Mouse (Mus musculus) CH12.LX (cell line): ENCODE results near the gene Dedd. TPM values are rescaled to one million over a fixed set of nuclear protein-coding genes. Genes with fewer than 3 reads are reported as not detected.

Experiments used
- DNase-seq: peaks from one replicate; pipeline ENCODE4 v3.0.0-alpha.2; 2013; ENCODE audit errors: extremely low read depth
- H3K27ac ChIP-seq: 2 replicates; pipeline ENCODE4 v1.5.1; 2012; ENCODE audit warnings: low read depth, mild to moderate bottlenecking, control low read depth, moderate library complexity; ENCODE audit not compliant: insufficient read depth
- H3K27me3 ChIP-seq: replicated peaks from 2 replicates; pipeline ENCODE3; 2012; ENCODE audit warnings: inconsistent platforms
- H3K36me3 ChIP-seq, 2 experiments: replicated peaks in 1 of 2; 2 replicates each; pipeline versions ENCODE3 to v1.6.1; 2012; ENCODE audit warnings: inconsistent platforms in 1 of 2, low read length in 1 of 2, mild to moderate bottlenecking in 1 of 2, mixed read lengths in 1 of 2, moderate library complexity in 1 of 2; ENCODE audit not compliant: control insufficient read depth in 1 of 2, insufficient read depth in 1 of 2
- H3K4me1 ChIP-seq, 2 experiments: 2 replicates each; pipeline ENCODE4 v1.6.1; 2012; ENCODE audit warnings: inconsistent platforms in 1 of 2, moderate library complexity in 1 of 2; ENCODE audit not compliant: insufficient read depth in 2 of 2, control insufficient read depth in 1 of 2
- H3K4me2 ChIP-seq: 2 replicates; pipeline ENCODE4 v1.6.1; 2012; ENCODE audit warnings: low read depth, mild to moderate bottlenecking, control low read depth; ENCODE audit not compliant: poor library complexity, insufficient read depth, severe bottlenecking
- H3K4me3 ChIP-seq, 3 experiments: fragments of 150-350 bp in 1 of 3; sonication (generic) in 1 of 3; replicated peaks in 1 of 3; 2 replicates each; pipeline versions ENCODE3 to v1.5.1; 2011 to 2012; ENCODE audit warnings: low read depth in 2 of 3, low read length in 2 of 3, mild to moderate bottlenecking in 2 of 3, moderate library complexity in 2 of 3, control low read depth in 1 of 3, improper control_type of control experiment in 1 of 3, inconsistent platforms in 1 of 3, mixed read lengths in 1 of 3; ENCODE audit not compliant: poor library complexity in 1 of 3
- H3K79me2 ChIP-seq: replicated peaks from 2 replicates; pipeline ENCODE4 v1.6.1; 2012; ENCODE audit warnings: mild to moderate bottlenecking, moderate library complexity; ENCODE audit not compliant: control insufficient read depth, poor library complexity, insufficient read depth, severe bottlenecking; ENCODE audit errors: extremely low read depth
- H3K9ac ChIP-seq: 2 replicates; pipeline ENCODE4 v1.6.1; 2012; ENCODE audit warnings: low read depth, mild to moderate bottlenecking, control low read depth, moderate library complexity; ENCODE audit not compliant: insufficient read depth
- H3K9me3 ChIP-seq: replicated peaks from 2 replicates; pipeline ENCODE3; 2012; ENCODE audit warnings: low read length, inconsistent platforms, mixed read lengths
- CHD2 ChIP-seq: IDR thresholded peaks from 2 replicates; pipeline ENCODE4 v1.6.1; 2011; ENCODE audit warnings: low read length, improper control_type of control experiment
- E2F4 ChIP-seq: IDR thresholded peaks from 2 replicates; pipeline ENCODE4 v1.6.1; 2011; ENCODE audit warnings: low read depth, low read length, improper control_type of control experiment; ENCODE audit not compliant: insufficient replicate concordance
- ELF1 ChIP-seq: IDR thresholded peaks from 2 replicates; pipeline ENCODE4 v1.6.1; 2014; ENCODE audit warnings: low read depth, mild to moderate bottlenecking, inconsistent platforms, low read length, improper control_type of control experiment
- EP300 ChIP-seq: IDR thresholded peaks from 2 replicates; pipeline ENCODE4 v1.6.1; 2011; ENCODE audit warnings: low read length, improper control_type of control experiment
- ETS1 ChIP-seq: conservative IDR thresholded peaks from 2 replicates; pipeline ENCODE4 v1.6.1; 2012; ENCODE audit warnings: low read depth, mild to moderate bottlenecking, inconsistent platforms, low read length, improper control_type of control experiment, moderate library complexity
- HCFC1 ChIP-seq: IDR thresholded peaks from 2 replicates; pipeline ENCODE4 v1.6.1; 2012; ENCODE audit warnings: low read depth, mild to moderate bottlenecking, inconsistent platforms, low read length, improper control_type of control experiment
- IRF4 ChIP-seq: IDR thresholded peaks from 2 replicates; pipeline ENCODE4 v1.6.1; 2014; ENCODE audit warnings: low read depth, mild to moderate bottlenecking, inconsistent platforms, low read length, improper control_type of control experiment
- MAX ChIP-seq: IDR thresholded peaks from 2 replicates; pipeline ENCODE4 v1.6.1; 2011; ENCODE audit warnings: low read length, improper control_type of control experiment
- MAZ ChIP-seq: IDR thresholded peaks from 2 replicates; pipeline ENCODE4 v1.6.1; 2012; ENCODE audit warnings: low read depth, mild to moderate bottlenecking, inconsistent platforms, low read length, improper control_type of control experiment, moderate library complexity
- MEF2A ChIP-seq: IDR thresholded peaks from 2 replicates; pipeline ENCODE4 v1.6.1; 2014; ENCODE audit warnings: low read depth, mild to moderate bottlenecking, inconsistent platforms, low read length, improper control_type of control experiment, borderline replicate concordance
- MYC ChIP-seq: IDR thresholded peaks from 2 replicates; pipeline ENCODE4 v1.6.1; 2011; ENCODE audit warnings: low read depth, mild to moderate bottlenecking, improper control_type of control experiment, low read length
- NELFE ChIP-seq: IDR thresholded peaks from 2 replicates; pipeline ENCODE4 v1.6.1; 2011; ENCODE audit warnings: low read depth, low read length, improper control_type of control experiment
- NRF1 ChIP-seq: IDR thresholded peaks from 2 replicates; pipeline ENCODE4 v1.6.1; 2014; ENCODE audit warnings: low read depth, mild to moderate bottlenecking, inconsistent platforms, low read length, improper control_type of control experiment, moderate library complexity
- RCOR1 ChIP-seq: conservative IDR thresholded peaks from 2 replicates; pipeline ENCODE4 v1.6.1; 2012; ENCODE audit warnings: low read depth, mild to moderate bottlenecking, inconsistent platforms, low read length, improper control_type of control experiment
- SIN3A ChIP-seq: IDR thresholded peaks from 2 replicates; pipeline ENCODE4 v1.6.1; 2012; ENCODE audit warnings: low read length, improper control_type of control experiment, inconsistent platforms
- SMC3 ChIP-seq: IDR thresholded peaks from 2 replicates; pipeline ENCODE4 v1.6.1; 2011; ENCODE audit warnings: low read depth, low read length, improper control_type of control experiment
- TBP ChIP-seq: conservative IDR thresholded peaks from 2 replicates; pipeline ENCODE4 v1.6.1; 2011; ENCODE audit warnings: low read depth, low read length, improper control_type of control experiment
- TCF12 ChIP-seq: IDR thresholded peaks from 2 replicates; pipeline ENCODE4 v1.6.1; 2014; ENCODE audit warnings: low read depth, mild to moderate bottlenecking, inconsistent platforms, low read length, improper control_type of control experiment
- UBTF ChIP-seq: IDR thresholded peaks from 2 replicates; pipeline ENCODE4 v1.6.1; 2012; ENCODE audit warnings: low read depth, mild to moderate bottlenecking, inconsistent platforms, low read length, improper control_type of control experiment, moderate library complexity
- ZC3H11A ChIP-seq: IDR thresholded peaks from 2 replicates; pipeline ENCODE4 v1.6.1; 2012; ENCODE audit warnings: low read depth, mild to moderate bottlenecking, inconsistent platforms, low read length, improper control_type of control experiment
- ZNF384 ChIP-seq: IDR thresholded peaks from 2 replicates; pipeline ENCODE4 v1.6.1; 2012; ENCODE audit warnings: low read depth, low read length, improper control_type of control experiment, inconsistent platforms
- dilution Hi-C: fragments of 300-500 bp; cut with MboI; formaldehyde crosslinking; loops from 2 replicates; pipeline ENCODE4 v1.14.3; 2020; ENCODE audit warnings: low sequenced_read_pairs; ENCODE audit not compliant: extremely low pct_unique_long_range_greater_than_20kb, extremely low pct_ligation_motif_present
- in situ Hi-C: fragments of 300-500 bp; cut with MboI; formaldehyde crosslinking; loops from 3 replicates; pipeline ENCODE4 v1.14.3; 2019; ENCODE audit warnings: low sequenced_read_pairs, low pct_ligation_motif_present, low pct_unique_long_range_greater_than_20kb, mixed read lengths
- polyA plus RNA-seq: library from polyadenylated mRNA; unstranded; fragments of >175 nt; gene quantifications from 2 replicates; pipeline ENCODE4 v1.2.1, GENCODE M21; 2012; ENCODE audit warnings: low read depth; ENCODE audit not compliant: insufficient read length
- total RNA-seq, 2 experiments: library from RNA; depleted of rRNA; stranded (reverse); fragments of 300-350 nt in 1 of 2; fragments of >200 nt in 1 of 2; gene quantifications; 2 replicates each; pipeline ENCODE4 v1.2.3; 2012 to 2014

Gene Dedd
- total and polyA plus RNA-seq, 3 experiments, result 14.5 to 34.5 (median 21.5) TPM

DNA sequence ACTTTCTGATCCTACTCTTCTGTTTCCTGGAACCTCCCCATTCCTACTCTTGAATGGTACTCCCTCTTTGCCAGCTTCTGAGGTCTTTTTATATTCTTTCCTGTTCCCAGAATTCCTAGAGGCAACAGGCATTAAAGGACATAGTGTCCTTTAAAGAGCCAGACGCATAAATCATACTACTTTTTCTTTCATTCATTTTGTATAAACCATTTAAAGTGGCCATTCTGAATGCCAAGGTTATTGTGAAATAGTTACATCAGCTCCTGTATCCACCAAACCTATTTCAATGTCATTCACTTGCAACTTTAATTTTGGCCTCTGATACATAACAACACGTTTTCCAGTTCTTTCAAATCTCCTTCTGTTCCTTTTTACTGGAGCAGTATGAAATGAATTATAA lies 19.6 kb upstream of the Dedd start:
- Histone ChIP-seq H3K79me2 (no peaks in the 10 kb centered on the region), H3K9ac (no peak overlapping the region), H3K9me3 (no peaks in the 10 kb centered on the region), H3K36me3 (no peaks in the 10 kb centered on the region), H3K27me3 (no peaks in the 10 kb centered on the region), H3K27ac (no peak overlapping the region), H3K4me3 (no peak overlapping the region), H3K4me1 (no peaks in the 10 kb centered on the region), H3K4me2 (no peak overlapping the region)
- in situ Hi-C loops (no loop called here), dilution Hi-C loops (no loop called here)
- TF ChIP-seq UBTF (no peak), ZC3H11A (no peak), CHD2 (no peak), MAX (no peak), RCOR1 (no peak), ZNF384 (no peak), ETS1 (no peak), MAZ (no peak), NRF1 (no peak), MYC (no peak)
- DNase-seq, result no peak

DNA sequence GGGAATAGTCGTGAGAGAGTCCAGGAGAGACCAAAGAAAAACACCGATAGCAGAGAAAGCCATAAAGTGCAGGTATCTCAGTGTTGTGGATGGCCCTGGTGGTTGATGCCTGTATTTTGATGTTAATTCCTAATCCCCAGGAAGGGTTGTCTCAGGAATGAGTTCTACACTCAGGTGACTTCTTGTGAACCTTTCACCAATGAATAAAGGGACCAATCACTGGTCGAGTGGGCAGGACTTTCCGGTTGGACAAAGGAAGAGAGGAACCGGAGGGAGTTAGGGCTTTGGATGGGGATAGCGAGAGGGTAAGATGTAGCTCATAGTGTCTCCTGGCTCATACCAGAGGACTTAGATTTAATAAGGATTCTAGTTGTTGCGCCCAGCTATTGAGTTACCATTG lies 9.2 kb upstream of the Dedd start:
- peaks cover 0 to 12% of the 10 kb centered on the region in 2 experiments for H3K36me3 ChIP-seq
- no peaks in the 10 kb centered on the region for H3K9me3 ChIP-seq
- H3K4me1 ChIP-seq, result peaks cover 0 to 12% of the 10 kb centered on the region in 2 experiments; a peak in 2 of 4 replicates
- no peak for TF ChIP-seq CHD2
- TF ChIP-seq SIN3A, result no peak
- no peak for TF ChIP-seq EP300
- TF ChIP-seq ELF1, result no peak
- no peak for TF ChIP-seq NELFE
- TF ChIP-seq IRF4, result no peak
- no peak for TF ChIP-seq RCOR1
- no peak for TF ChIP-seq ZNF384
- no peak for TF ChIP-seq ZC3H11A
- TF ChIP-seq UBTF, result no peak
- no peak for TF ChIP-seq MAZ
- no peak for TF ChIP-seq MEF2A
- no peak for TF ChIP-seq E2F4
- TF ChIP-seq MYC, result no peak
- no peak for TF ChIP-seq HCFC1
- no peak for TF ChIP-seq TBP
- TF ChIP-seq TCF12, result no peak
- no peak for TF ChIP-seq SMC3
- in situ Hi-C loops (no loop called here), dilution Hi-C loops (no loop called here)
- no peak overlapping the region for H3K4me2 ChIP-seq
- no peak for DNase-seq
- H3K4me3 ChIP-seq, result no peak overlapping the region
- no peak overlapping the region for H3K27ac ChIP-seq
- no peaks in the 10 kb centered on the region for H3K27me3 ChIP-seq
- no peaks in the 10 kb centered on the region for H3K79me2 ChIP-seq
- H3K9ac ChIP-seq, result no peak overlapping the region
